Mouse (Mus musculus): Measurements from ENCODE around the gene Gm45208. TPM values are rescaled to one million over a fixed set of nuclear protein-coding genes. Genes with fewer than 3 reads are reported as not detected.
"Not testable (repeated sequence)": the region's sequence is repeated elsewhere in the genome, so short reads cannot be mapped to it uniquely, and the experiment has no call there.

Gene Gm45208
- polyA plus RNA-seq, 1 experiment from 2014 or later: not detected

GRCm38 (mm10) chrX:7680864-7681263 lies 41.2 kb upstream of the Gm45208 start, which contains the start of gene Magix:
TSS of gene Magix (minus strand) at chrX:7681251.
- WGBS: 63% methylated on average over 11 of the region's 14 CpGs
- no peak within 1 kb of the TSS for H3K9ac ChIP-seq (ENCODE audit: low read depth, low read length)

GRCm38 (mm10) chrX:7688321-7688720 lies 33.7 kb upstream of the Gm45208 start:
- Histone ChIP-seq H3K9ac (ENCODE audit: low read depth, low read length) (no peak overlapping the region), H3K4me1 (ENCODE audit: control insufficient read depth, insufficient read depth, low read length) (no peaks in the 10 kb centered on the region), H3K9me3 (ENCODE audit: control insufficient read depth, low read length) (no peaks in the 10 kb centered on the region), H3K36me3 (ENCODE audit: control insufficient read depth, insufficient read depth, low read length) (no peaks in the 10 kb centered on the region), H3K27ac (replicated peaks; ENCODE audit: low read depth, low read length) (no peak overlapping the region), H3K4me2 (ENCODE audit: low read depth, low read length) (no peak overlapping the region), H3K27me3 (replicated peaks; ENCODE audit: control insufficient read depth, insufficient read depth, low read length) (no peaks in the 10 kb centered on the region), H3K4me3 (ENCODE audit: low read depth, low read length) (no peak overlapping the region)
- DNase-seq (ENCODE audit: low spot score) (no peak), ATAC-seq (ENCODE audit: low read depth) (no peak)
- WGBS: 88% methylated on average over 2 of the region's 2 CpGs

More at GRCm38 (mm10) chrX:7680864-7681263, 41.2 kb upstream of the Gm45208 start, which contains the start of gene Magix:
- H3K4me3 ChIP-seq (ENCODE audit: low read depth, low read length): peak within 1 kb of the TSS; percentile 30
- no peak for DNase-seq (ENCODE audit: low spot score)
- H3K4me1 ChIP-seq (ENCODE audit: control insufficient read depth, insufficient read depth, low read length): no peaks in the 10 kb centered on the region
- no peaks in the 10 kb centered on the region for H3K27me3 ChIP-seq (replicated peaks; ENCODE audit: control insufficient read depth, insufficient read depth, low read length)
- no peaks in the 10 kb centered on the region for H3K36me3 ChIP-seq (ENCODE audit: control insufficient read depth, insufficient read depth, low read length)
- no peak within 1 kb of the TSS for H3K27ac ChIP-seq (replicated peaks; ENCODE audit: low read depth, low read length)
- no peak for ATAC-seq (ENCODE audit: low read depth)
- no peaks in the 10 kb centered on the region for H3K9me3 ChIP-seq (ENCODE audit: control insufficient read depth, low read length)
- peak within 1 kb of the TSS; percentile 55 for H3K4me2 ChIP-seq (ENCODE audit: low read depth, low read length)

GRCm38 (mm10) chrX:7690486-7690885 lies 31.6 kb upstream of the Gm45208 start:
- H3K27ac ChIP-seq (replicated peaks; ENCODE audit: low read depth, low read length): no peak overlapping the region
- no peak overlapping the region for H3K4me2 ChIP-seq (ENCODE audit: low read depth, low read length)
- 63% methylated on average over 3 of the region's 3 CpGs for WGBS
- no peaks in the 10 kb centered on the region for H3K4me1 ChIP-seq (ENCODE audit: control insufficient read depth, insufficient read depth, low read length)
- DNase-seq (ENCODE audit: low spot score): no peak
- no peaks in the 10 kb centered on the region for H3K9me3 ChIP-seq (ENCODE audit: control insufficient read depth, low read length)
- no peak overlapping the region for H3K4me3 ChIP-seq (ENCODE audit: low read depth, low read length)
- H3K36me3 ChIP-seq (ENCODE audit: control insufficient read depth, insufficient read depth, low read length): no peaks in the 10 kb centered on the region
- no peaks in the 10 kb centered on the region for H3K27me3 ChIP-seq (replicated peaks; ENCODE audit: control insufficient read depth, insufficient read depth, low read length)
- peak; percentile 9; the same call in 1 of the 2 replicates for ATAC-seq (ENCODE audit: low read depth)
- H3K9ac ChIP-seq (ENCODE audit: low read depth, low read length): no peak overlapping the region

DNA sequence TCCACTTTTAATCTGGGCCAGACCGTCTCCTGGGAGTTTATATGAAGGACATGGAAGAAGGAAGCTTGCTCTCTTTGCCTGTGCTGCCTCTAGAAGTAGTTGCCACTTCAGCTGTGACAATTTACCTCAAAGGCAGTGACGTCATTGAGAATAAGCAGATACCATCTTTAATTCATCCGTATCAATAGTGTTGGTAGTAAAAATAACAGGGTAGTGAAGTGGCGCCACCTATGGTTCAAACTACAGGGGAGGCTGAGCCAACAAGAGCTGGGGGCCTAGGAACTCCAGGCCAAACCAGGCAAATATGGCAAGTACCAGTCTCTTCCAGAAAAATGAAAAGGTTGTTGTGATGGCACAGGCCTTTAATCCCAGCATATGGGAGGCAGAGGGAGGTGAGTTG lies 29.2 kb upstream of the Gm45208 start:
- DNase-seq (ENCODE audit: low spot score): no peak
- 34% methylated on average over 4 of the region's 4 CpGs for WGBS
- no peaks in the 10 kb centered on the region for H3K36me3 ChIP-seq (ENCODE audit: control insufficient read depth, insufficient read depth, low read length)

DNA sequence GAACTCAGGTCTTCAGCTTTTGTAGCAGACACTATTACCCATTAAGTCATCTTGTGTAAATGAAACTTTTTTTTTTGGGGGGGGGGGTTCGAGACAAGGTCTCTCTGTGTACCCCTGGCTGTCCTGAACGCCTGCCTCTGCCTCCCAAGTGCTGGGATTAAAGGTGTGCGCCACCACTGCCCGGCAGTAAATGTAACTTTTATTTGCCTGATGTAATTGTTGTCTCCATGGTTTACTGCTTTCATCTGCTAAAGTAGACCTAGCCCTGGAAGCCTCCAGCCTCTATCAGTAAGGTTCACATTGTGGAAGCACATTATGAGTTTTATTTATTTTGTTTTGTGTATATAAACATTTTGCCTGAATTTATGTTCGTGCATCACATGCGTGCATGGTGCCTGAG lies 25.5 kb upstream of the Gm45208 start:
- DNase-seq (ENCODE audit: low spot score): no peak
- WGBS: 47% methylated on average over 6 of the region's 6 CpGs
- H3K27ac ChIP-seq (replicated peaks; ENCODE audit: low read depth, low read length): no peak overlapping the region
- ATAC-seq (ENCODE audit: low read depth): peak; percentile 8; the same call in 1 of the 2 replicates
- no peak overlapping the region for H3K9ac ChIP-seq (ENCODE audit: low read depth, low read length)
- no peaks in the 10 kb centered on the region for H3K9me3 ChIP-seq (ENCODE audit: control insufficient read depth, low read length)
- no peaks in the 10 kb centered on the region for H3K27me3 ChIP-seq (replicated peaks; ENCODE audit: control insufficient read depth, insufficient read depth, low read length)
- H3K4me1 ChIP-seq (ENCODE audit: control insufficient read depth, insufficient read depth, low read length): no peaks in the 10 kb centered on the region
- H3K36me3 ChIP-seq (ENCODE audit: control insufficient read depth, insufficient read depth, low read length): no peaks in the 10 kb centered on the region
- H3K4me2 ChIP-seq (ENCODE audit: low read depth, low read length): peak overlapping the region; percentile 46
- peak overlapping the region; percentile 50; the same call in 1 of the 2 replicates for H3K4me3 ChIP-seq (ENCODE audit: low read depth, low read length)

More for the DNA sequence above, 29.2 kb upstream of the Gm45208 start:
- no peak overlapping the region for H3K27ac ChIP-seq (replicated peaks; ENCODE audit: low read depth, low read length)
- no peak overlapping the region for H3K9ac ChIP-seq (ENCODE audit: low read depth, low read length)
- H3K4me1 ChIP-seq (ENCODE audit: control insufficient read depth, insufficient read depth, low read length): no peaks in the 10 kb centered on the region
- H3K4me2 ChIP-seq (ENCODE audit: low read depth, low read length): no peak overlapping the region
- no peaks in the 10 kb centered on the region for H3K9me3 ChIP-seq (ENCODE audit: control insufficient read depth, low read length)
- no peak for ATAC-seq (ENCODE audit: low read depth)
- H3K4me3 ChIP-seq (ENCODE audit: low read depth, low read length): no peak overlapping the region
- no peaks in the 10 kb centered on the region for H3K27me3 ChIP-seq (replicated peaks; ENCODE audit: control insufficient read depth, insufficient read depth, low read length)

DNA sequence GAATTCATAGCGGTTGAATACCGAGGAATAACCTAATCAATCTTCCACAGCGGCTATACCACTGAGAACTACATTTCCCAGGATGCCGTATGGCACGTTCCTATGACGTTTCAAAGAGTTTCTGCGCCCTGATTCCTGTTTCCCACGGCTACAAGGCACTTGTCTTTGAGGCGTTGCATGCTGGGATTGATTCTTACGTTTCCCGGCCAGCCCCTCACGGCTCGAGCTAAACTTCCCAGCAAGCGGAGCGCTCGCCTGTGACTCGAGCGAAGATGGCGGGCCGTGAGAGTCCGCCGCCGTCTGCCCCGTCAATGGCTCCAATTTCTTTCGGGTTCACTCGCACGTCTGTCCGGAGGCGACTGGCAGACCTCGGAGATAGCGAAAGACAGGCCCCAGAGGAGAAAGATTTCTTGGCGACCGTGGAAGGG lies 25.1 kb upstream of the Gm45208 start, which contains the start of gene Gpkow:
TSS of gene Gpkow (plus strand) at position 178 of the 428 bp plus-strand sequence.
- H3K27ac ChIP-seq (replicated peaks; ENCODE audit: low read depth, low read length): no peak within 1 kb of the TSS

GRCm38 (mm10) chrX:7713764-7714134 lies 8.3 kb upstream of the Gm45208 start:
- not testable (repeated sequence) for H3K27me3 ChIP-seq (replicated peaks; ENCODE audit: control insufficient read depth, insufficient read depth, low read length); ATAC-seq (ENCODE audit: low read depth); H3K36me3 ChIP-seq (ENCODE audit: control insufficient read depth, insufficient read depth, low read length); H3K9me3 ChIP-seq (ENCODE audit: control insufficient read depth, low read length); DNase-seq (ENCODE audit: low spot score); H3K4me1 ChIP-seq (ENCODE audit: control insufficient read depth, insufficient read depth, low read length); H3K27ac ChIP-seq (replicated peaks; ENCODE audit: low read depth, low read length)
- H3K9ac ChIP-seq (ENCODE audit: low read depth, low read length): peak overlapping the region; percentile 46
- peak overlapping the region; percentile 37 for H3K4me3 ChIP-seq (ENCODE audit: low read depth, low read length)
- H3K4me2 ChIP-seq (ENCODE audit: low read depth, low read length): peak overlapping the region; percentile 50
- WGBS: 27% methylated on average over 5 of the region's 12 CpGs

More for the DNA sequence above, 25.1 kb upstream of the Gm45208 start, which contains the start of gene Gpkow:
- peak within 1 kb of the TSS; percentile 50 for H3K4me3 ChIP-seq (ENCODE audit: low read depth, low read length)
- H3K27me3 ChIP-seq (replicated peaks; ENCODE audit: control insufficient read depth, insufficient read depth, low read length): no peaks in the 10 kb centered on the region
- H3K4me1 ChIP-seq (ENCODE audit: control insufficient read depth, insufficient read depth, low read length): no peaks in the 10 kb centered on the region
- no peaks in the 10 kb centered on the region for H3K36me3 ChIP-seq (ENCODE audit: control insufficient read depth, insufficient read depth, low read length)
- no peaks in the 10 kb centered on the region for H3K9me3 ChIP-seq (ENCODE audit: control insufficient read depth, low read length)
- DNase-seq (ENCODE audit: low spot score) (peak; percentile 97), ATAC-seq (ENCODE audit: low read depth) (peak; percentile 96)
- peak within 1 kb of the TSS; percentile 52 for H3K4me2 ChIP-seq (ENCODE audit: low read depth, low read length)
- H3K9ac ChIP-seq (ENCODE audit: low read depth, low read length): peak within 1 kb of the TSS; percentile 61
- WGBS: 21% methylated on average over 33 of the region's 33 CpGs

DNA sequence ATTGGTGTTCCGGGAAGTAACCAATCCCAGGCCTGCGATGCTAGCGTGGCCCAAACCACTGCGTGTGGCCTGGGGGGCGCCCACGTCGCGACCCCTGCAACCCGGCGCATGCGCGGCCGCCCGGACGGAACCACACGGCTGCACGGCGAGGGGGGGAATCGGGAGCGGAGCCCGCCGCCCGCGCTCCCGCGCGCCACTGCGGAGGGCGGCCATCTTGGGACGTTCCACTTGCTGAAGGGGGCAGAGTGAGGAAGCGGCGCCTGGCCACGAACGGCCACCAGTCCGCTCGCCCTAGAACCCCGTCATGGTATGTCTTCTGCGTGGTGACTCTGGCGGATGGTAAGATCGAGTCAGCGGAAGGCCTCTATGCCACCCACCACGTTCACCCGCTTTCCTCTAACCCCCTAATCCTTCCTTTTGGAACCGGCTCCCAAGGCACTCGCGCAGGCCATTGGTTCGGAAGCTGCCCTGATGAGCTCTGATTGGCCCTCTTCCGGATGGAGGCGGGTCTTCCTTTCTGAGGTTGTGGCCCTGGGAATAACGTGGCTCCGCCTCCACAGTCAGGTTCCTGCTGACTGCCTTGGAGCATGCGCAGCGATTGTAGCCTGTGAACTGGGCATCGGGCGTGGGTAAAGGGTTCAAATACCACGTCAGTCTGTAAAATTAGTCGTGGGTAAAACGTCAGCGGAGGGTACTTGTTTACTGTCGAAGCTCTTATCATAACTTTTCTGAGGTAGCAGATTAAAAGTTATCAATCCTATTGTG lies 7.7 kb upstream of the Gm45208 start, which contains the start of gene Wdr45:
TSS of gene Wdr45 (plus strand) at position 199 of the 765 bp plus-strand sequence.
- H3K27ac ChIP-seq (replicated peaks; ENCODE audit: low read depth, low read length); H3K27me3 ChIP-seq (replicated peaks; ENCODE audit: control insufficient read depth, insufficient read depth, low read length); H3K4me1 ChIP-seq (ENCODE audit: control insufficient read depth, insufficient read depth, low read length); H3K36me3 ChIP-seq (ENCODE audit: control insufficient read depth, insufficient read depth, low read length); H3K9me3 ChIP-seq (ENCODE audit: control insufficient read depth, low read length): not testable (repeated sequence)
- peak; percentile 97 for DNase-seq (ENCODE audit: low spot score)
- Histone ChIP-seq H3K4me3 (ENCODE audit: low read depth, low read length) (peak within 1 kb of the TSS; percentile 37), H3K9ac (ENCODE audit: low read depth, low read length) (peak within 1 kb of the TSS; percentile 46), H3K4me2 (ENCODE audit: low read depth, low read length) (peak within 1 kb of the TSS; percentile 50)
- 22% methylated on average over 18 of the region's 60 CpGs for WGBS
- peak; percentile 97 for ATAC-seq (ENCODE audit: low read depth)
